Mouse (Mus musculus) cerebellum, postnatal 10 days (tissue): ENCODE measurements around the gene Gpi1.

ENCODE experiments used
- DNase-seq, 2 experiments: peaks; one replicate each; pipeline ENCODE4 v3.0.0; 2021; ENCODE audit warnings: mixed read lengths in 2 of 2

Gpi1 gene

GRCm38 (mm10) chr7:34230116-34230515 is at the start of gene Gpi1:
TSS of gene Gpi1 (minus strand) at chr7:34230336.
- DNase-seq: peak; percentile 83 to 90

GRCm38 (mm10) chr7:34277656-34278055 is 47.5 kb upstream of the Gpi1 start:
- DNase-seq: peak; percentile 6 to 23

GRCm38 (mm10) chr7:34276066-34276465 is 45.9 kb upstream of the Gpi1 start:
- DNase-seq: no peak

GRCm38 (mm10) chr7:34272465-34272864 is 42.3 kb upstream of the Gpi1 start:
- DNase-seq: no peak

- DNase-seq: no peak
These were observed 38.3 kb upstream of the Gpi1 start for GRCm38 (mm10) chr7:34268463-34268862.

- DNase-seq: no peak
These were observed 36.3 kb upstream of the Gpi1 start for GRCm38 (mm10) chr7:34266421-34266820.

- peak; percentile 78 to 79 for DNase-seq
These were observed 35.8 kb upstream of the Gpi1 start for GRCm38 (mm10) chr7:34265876-34266346.

- no peak for DNase-seq
These were observed 33.3 kb upstream of the Gpi1 start for GRCm38 (mm10) chr7:34263437-34263836.

GRCm38 (mm10) chr7:34258407-34258806 is 28.3 kb upstream of the Gpi1 start:
- no peak for DNase-seq

- DNase-seq: no peak
These were observed 27.1 kb upstream of the Gpi1 start for GRCm38 (mm10) chr7:34257279-34257678.

- DNase-seq: no peak
These were observed 25.8 kb upstream of the Gpi1 start for GRCm38 (mm10) chr7:34255916-34256315.

- DNase-seq: no peak
These were observed 25.0 kb upstream of the Gpi1 start for GRCm38 (mm10) chr7:34255137-34255536.

GRCm38 (mm10) chr7:34252030-34252429 is 21.9 kb upstream of the Gpi1 start:
- peak; percentile 10 to 61 for DNase-seq

GRCm38 (mm10) chr7:34250738-34251137 is 20.6 kb upstream of the Gpi1 start, which contains the start of gene Gm6096:
TSS of gene Gm6096 (plus strand) at chr7:34251038.
- no peak for DNase-seq

- no peak for DNase-seq
These were observed 16.8 kb upstream of the Gpi1 start for GRCm38 (mm10) chr7:34246870-34247499.

GRCm38 (mm10) chr7:34242176-34242575 is 12.0 kb upstream of the Gpi1 start:
- peak; percentile 97 to 98 for DNase-seq

- peak; percentile 35 to 42 for DNase-seq
These were observed 8.0 kb upstream of the Gpi1 start for GRCm38 (mm10) chr7:34238086-34238485.

GRCm38 (mm10) chr7:34235602-34236001 is 5.5 kb upstream of the Gpi1 start:
- DNase-seq: peak in 1 of 2 experiments; percentile 8

- peak in 1 of 2 experiments; percentile 10 for DNase-seq
These were observed 4.8 kb upstream of the Gpi1 start for GRCm38 (mm10) chr7:34234610-34235561.

- peak; percentile 100 for DNase-seq
These were observed 3.9 kb upstream of the Gpi1 start for GRCm38 (mm10) chr7:34233909-34234609.

- DNase-seq: peak in 1 of 2 experiments; percentile 2
These were observed 2.9 kb upstream of the Gpi1 start for GRCm38 (mm10) chr7:34232785-34233725.

GRCm38 (mm10) chr7:34229691-34230111 is 435 bp downstream of the Gpi1 start:
- DNase-seq: peak; percentile 67 to 69
